Mouse (Mus musculus) granulocyte monocyte progenitor cell, adult 5-6 weeks (primary cell): ENCODE measurements at regions not wholly inside any gene's neighbourhood (a gene's known extent, or its start where the extent isn't known, plus 50 kb on each side); places are given as distances from the start of the nearest gene placed in this dataset.

ENCODE experiments used
- ATAC-seq: replicated peaks from 2 replicates; pipeline ENCODE4 v1.8.0; 2016; ENCODE audit warnings: mild to moderate bottlenecking, moderate TSS enrichment, inconsistent platforms; ENCODE audit not compliant: poor library complexity, severe bottlenecking

GRCm38 (mm10) chr13:103484092-103484491 lies 149.8 kb upstream of the Mast4 start:
- no peak for ATAC-seq

GRCm38 (mm10) chr13:103483392-103483791 lies 149.1 kb upstream of the Mast4 start:
- ATAC-seq: no peak

GRCm38 (mm10) chr13:103476328-103476727 lies 142.0 kb upstream of the Mast4 start:
- no peak for ATAC-seq

GRCm38 (mm10) chr13:103472216-103472615 lies 137.9 kb upstream of the Mast4 start:
- no peak for ATAC-seq

GRCm38 (mm10) chr13:103470141-103470540 lies 135.8 kb upstream of the Mast4 start:
- no peak for ATAC-seq

GRCm38 (mm10) chr13:103460499-103460898 lies 126.2 kb upstream of the Mast4 start:
- no peak for ATAC-seq

GRCm38 (mm10) chr13:103459486-103460147 lies 125.3 kb upstream of the Mast4 start:
- no peak for ATAC-seq

GRCm38 (mm10) chr13:103452837-103453236 lies 118.5 kb upstream of the Mast4 start:
- no peak for ATAC-seq

GRCm38 (mm10) chr13:103430589-103430988 lies 96.3 kb upstream of the Mast4 start:
- ATAC-seq: no peak

GRCm38 (mm10) chr13:103424011-103424410 lies 89.7 kb upstream of the Mast4 start:
- no peak for ATAC-seq

- no peak for ATAC-seq
These were observed 89.1 kb upstream of the Mast4 start for GRCm38 (mm10) chr13:103423417-103423816.

- no peak for ATAC-seq
These were observed 88.7 kb upstream of the Mast4 start for GRCm38 (mm10) chr13:103422997-103423396.

GRCm38 (mm10) chr13:103419146-103419545 lies 84.8 kb upstream of the Mast4 start:
- no peak for ATAC-seq

- no peak for ATAC-seq
These were observed 83.0 kb upstream of the Mast4 start for GRCm38 (mm10) chr13:103417256-103417655.

- ATAC-seq: no peak
These were observed 81.0 kb upstream of the Mast4 start for GRCm38 (mm10) chr13:103415335-103415734.

- 0 out of 2 replicates have a peak, but pooled peaks have one; percentile 25 for ATAC-seq
These were observed 78.3 kb upstream of the Mast4 start for GRCm38 (mm10) chr13:103412566-103412965.

GRCm38 (mm10) chr13:103409286-103409685 lies 75.0 kb upstream of the Mast4 start:
- no peak for ATAC-seq

GRCm38 (mm10) chr13:103396526-103397020 lies 62.3 kb upstream of the Mast4 start:
- no peak for ATAC-seq

- peak; percentile 88 for ATAC-seq
These were observed 61.8 kb upstream of the Mast4 start for GRCm38 (mm10) chr13:103396099-103396498.

GRCm38 (mm10) chr13:103392581-103392980 lies 58.3 kb upstream of the Mast4 start:
- ATAC-seq: no peak

GRCm38 (mm10) chr13:103391396-103391795 lies 57.1 kb upstream of the Mast4 start:
- ATAC-seq: no peak

- ATAC-seq: no peak
These were observed 56.7 kb upstream of the Mast4 start for GRCm38 (mm10) chr13:103390991-103391390.
